Mouse (Mus musculus) lung, adult 2 months (tissue): Measurements from ENCODE around the gene Anp32e.
A peak's percentile ranks its signal among the peaks of the same experiment; 100 is the strongest.

ENCODE experiments used
- CTCF ChIP-seq: fragments of 200-500 bp; IDR thresholded peaks from 2 replicates; pipeline ENCODE4 v1.5.1; 2011; ENCODE audit warnings: mild to moderate bottlenecking, low read length, control low read depth; ENCODE audit not compliant: insufficient read depth
- POLR2A ChIP-seq: fragments of 200-500 bp; IDR thresholded peaks from 2 replicates; pipeline ENCODE4 v1.6.1; 2011; ENCODE audit warnings: low read depth, mild to moderate bottlenecking, control low read depth, low read length, borderline replicate concordance; ENCODE audit errors: extremely low read depth

DNA sequence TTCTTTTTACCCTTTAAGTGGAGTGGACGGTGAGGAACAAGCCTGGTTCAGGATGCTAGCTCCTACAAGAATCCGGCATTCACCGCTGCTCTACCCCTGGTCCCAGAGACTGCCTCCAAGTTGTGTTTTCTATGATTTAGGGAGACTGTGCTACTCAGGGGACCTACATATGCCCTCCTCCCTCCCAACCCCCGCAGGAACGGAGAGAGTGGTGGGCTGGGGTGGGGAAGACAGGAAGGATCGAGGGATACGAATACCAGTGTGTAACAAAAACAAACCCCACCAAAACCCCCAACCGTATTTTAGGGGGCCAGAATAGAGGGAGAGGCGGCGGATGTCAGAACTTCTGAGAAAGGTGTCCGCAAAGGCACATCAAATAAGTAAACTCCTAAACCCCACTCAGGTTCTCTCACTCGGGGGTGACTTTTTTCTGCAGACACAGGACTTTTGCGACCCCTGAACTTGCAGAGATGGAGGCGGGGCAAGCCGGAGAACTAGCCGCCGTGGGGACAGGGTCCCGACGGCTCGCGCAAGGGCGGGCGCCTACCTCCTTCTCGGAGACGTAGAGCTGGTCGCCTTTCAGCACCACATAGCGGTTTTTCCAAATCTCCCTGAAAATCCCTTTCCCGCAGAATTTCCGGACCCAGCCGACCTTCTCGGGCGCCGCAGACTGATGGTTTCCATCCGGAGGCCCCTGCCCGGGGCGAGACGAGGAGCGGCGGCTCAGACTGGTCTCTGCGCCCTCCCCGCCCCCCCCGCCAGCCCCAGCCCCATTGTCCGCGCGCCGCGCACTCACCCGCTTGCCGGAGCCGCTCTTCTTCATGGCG lies 66.1 kb downstream of the Anp32e start:
- TF ChIP-seq POLR2A (peak; percentile 13; the same call in 1 of the 2 replicates), CTCF (no peak)
